Mouse (Mus musculus) right cerebral cortex, adult 2 months (tissue): ENCODE measurements at regions not wholly inside any gene's neighbourhood (a gene's known extent, or its start where the extent isn't known, plus 50 kb on each side); places are given as distances from the start of the nearest gene placed in this dataset.

Experiments
- DNase-seq, 2 experiments: peaks; one replicate each; pipeline ENCODE4 v3.0.0; 2021 to 2022; ENCODE audit warnings: low spot score in 2 of 2

DNA sequence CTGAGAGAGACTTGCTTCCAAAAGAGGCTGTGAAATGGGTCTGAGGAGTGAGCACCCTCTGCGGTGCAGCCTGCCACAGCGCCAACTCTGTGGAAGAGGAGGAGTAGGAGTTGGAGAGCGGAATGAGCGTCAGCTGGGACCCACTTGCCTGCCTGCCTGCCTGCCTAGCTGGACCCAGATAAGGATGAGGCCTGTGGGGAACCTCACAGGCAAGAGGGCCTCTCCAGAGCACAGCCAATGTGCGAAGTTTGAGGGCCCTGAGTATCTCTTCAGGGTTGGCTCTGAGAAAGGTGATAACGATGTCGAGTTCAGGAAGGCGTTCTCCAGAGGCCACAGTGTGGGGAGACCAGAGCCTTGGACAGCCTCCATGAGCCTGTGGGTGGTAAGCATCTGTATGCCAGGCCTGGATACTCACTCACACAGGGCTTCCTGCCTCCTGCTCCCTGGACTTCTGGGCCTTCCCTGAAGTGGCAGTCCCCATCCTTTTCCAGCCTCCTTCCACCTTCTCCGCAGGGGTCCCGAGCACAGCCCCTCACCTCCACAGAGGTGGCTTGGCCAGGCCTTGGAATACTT is 326.9 kb upstream of the Dio3 start:
- DNase-seq, result no peak

DNA sequence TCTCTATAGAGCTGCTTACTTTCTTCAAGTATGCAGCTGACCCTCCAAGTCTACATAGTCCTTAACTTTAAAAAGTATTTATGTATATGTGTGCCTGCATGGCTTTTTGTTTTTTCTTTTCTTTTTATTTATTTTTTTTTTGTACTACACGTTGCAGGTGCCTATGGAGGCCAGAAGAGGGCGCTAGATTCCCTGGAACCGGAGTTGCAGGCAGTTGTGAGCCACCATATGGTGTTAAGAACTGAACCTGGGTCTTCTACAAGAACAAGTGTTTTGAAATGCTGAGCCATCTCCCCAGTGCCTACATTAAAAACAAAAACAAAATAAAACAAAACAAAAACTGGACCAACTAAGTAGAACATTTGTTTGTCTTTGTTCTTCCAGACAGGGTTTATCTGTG is 325.9 kb upstream of the Dio3 start:
- DNase-seq, result no peak

DNA sequence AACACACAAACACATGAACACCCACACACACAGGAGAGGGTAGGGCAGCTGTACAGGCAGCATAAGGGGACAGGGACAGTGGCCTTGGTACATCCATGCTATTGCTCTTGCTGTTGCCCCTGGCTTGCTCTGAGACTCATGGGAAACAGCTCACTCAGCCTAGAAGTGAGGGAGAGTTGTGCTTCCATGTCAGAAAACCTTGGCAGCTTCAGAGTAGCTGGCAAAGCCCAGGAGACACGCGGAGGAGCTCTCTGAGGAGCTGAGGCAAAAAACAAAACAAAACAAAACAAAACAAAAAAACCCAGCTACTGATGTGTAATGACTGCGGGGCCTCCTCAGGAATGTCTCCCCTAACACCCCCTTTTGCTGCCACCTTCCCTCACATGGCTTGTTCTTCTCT is 321.6 kb upstream of the Dio3 start:
- DNase-seq, result no peak

DNA sequence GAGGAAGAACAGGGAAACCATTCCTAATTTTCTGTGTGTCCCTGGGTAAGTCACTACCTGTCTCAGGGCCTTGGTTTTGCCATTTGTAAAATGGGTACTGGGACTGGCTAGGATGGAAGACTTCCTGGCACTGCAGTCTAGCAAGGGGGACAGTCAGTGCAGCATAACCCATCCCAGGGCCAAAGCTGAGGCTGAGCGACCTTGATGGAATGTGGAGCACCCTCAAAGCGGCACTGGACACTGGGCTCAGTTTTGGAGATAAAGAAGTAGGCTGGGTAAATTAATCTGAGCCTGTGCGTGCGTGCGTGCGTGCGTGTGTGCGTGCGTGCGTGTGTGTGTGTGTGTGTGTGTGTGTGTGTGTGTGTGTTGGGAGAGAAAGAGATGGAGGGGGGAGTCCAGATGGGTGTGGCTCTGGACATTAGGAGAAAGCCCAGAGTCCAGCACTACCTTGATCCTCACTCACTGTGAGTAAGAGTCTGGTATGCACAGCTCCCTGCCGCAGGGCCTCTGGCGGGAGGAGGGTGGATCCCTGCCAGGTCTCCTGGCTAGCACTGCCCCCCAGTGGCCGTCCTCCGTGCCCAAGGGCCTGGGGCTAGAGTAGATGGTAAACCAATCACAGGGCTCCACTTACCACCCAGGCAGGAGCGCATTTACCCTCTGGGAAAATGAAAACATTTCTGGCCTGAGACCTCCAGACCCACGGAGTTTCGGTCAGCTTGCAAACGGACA is 320.3 kb upstream of the Dio3 start:
- peak; percentile 57 to 82 for DNase-seq

DNA sequence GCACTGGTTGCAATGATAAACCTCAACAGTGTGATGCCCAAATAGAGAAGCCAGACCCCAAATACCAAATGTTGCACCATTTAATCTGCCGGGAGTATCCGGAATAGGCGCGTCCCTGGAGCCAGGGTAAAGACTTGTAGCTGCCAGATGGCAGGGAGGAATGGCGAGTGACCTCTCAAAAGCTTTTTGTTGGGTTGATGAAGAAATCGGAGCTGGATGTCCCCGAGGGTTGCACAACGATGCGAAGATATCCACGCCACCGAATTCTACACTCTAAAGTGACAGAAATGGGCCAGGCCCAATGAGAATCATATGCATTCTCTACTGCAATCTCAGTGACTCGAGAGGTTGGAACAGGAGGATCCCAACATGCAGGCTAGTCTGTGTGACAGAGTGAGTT is 312.1 kb upstream of the Dio3 start:
- DNase-seq, result no peak

DNA sequence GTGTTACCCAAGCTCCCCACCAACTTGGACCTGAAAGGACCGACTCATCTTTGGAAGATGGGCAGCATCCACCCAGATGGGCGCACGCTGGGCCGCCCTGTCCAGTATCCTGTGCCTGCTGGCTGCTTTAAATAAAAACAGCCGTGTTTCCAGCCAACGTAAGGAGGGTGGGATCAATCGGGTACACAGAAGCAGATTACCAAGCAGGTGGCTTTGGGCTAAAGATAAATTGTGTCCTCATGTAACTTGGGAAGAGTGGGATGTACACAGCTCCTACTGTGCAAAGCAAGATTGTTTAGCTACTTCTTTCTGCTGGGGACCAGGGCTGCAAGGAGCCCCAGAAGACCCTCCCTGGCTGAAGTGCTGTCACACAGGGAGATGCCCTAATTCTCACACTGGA is 310.6 kb upstream of the Dio3 start:
- no peak for DNase-seq

DNA sequence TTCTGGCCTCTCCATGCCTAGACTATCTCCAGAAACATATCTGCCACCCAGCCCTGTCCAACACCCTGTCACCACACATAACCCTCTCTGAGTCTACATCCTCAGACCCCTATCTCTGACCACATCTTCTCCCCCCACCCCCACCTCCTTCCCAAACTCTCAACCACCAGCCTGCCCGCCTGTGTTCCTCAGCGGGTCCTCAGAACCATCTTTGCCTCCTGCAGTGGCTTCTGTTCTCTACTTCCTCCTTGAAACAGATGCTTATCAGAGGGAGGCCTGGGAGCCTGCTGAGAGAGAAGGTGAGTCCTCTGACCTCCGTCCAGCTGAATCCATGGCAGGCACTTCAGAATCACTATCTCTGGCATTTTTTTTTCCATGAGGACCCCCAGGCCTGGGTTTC is 307.4 kb upstream of the Dio3 start:
- DNase-seq, result no peak

DNA sequence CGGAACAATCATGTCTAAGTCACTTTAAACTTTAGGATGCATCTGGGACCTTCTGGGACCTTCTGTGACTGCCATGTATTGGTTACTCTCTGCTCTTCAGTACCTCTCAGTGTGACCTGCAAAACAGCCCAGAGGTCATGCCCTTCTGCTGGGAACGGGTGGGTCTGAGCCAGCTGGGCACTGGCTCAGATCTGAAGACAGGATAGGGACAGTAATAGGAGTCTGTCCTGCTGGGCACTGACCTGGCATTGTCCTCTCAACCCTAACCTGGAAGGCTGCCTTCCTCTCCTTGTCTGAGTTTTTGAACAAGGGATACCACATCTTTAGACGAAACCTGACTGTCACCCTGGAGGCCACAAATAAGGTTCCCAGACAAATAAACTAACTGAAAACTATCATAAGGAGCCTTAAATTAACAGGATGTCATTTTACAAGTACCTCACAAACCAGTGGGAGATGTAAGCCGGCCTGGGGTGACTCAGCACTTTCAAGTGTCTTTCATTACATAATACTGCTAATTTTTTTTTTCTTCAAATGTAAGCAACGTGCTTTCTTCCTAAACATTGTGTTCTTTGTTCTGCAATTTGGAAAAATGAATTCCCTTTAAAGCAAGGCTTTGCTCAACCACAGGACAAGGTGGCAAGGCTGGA is 306.4 kb upstream of the Dio3 start:
- DNase-seq, result peak; percentile 50 to 54

DNA sequence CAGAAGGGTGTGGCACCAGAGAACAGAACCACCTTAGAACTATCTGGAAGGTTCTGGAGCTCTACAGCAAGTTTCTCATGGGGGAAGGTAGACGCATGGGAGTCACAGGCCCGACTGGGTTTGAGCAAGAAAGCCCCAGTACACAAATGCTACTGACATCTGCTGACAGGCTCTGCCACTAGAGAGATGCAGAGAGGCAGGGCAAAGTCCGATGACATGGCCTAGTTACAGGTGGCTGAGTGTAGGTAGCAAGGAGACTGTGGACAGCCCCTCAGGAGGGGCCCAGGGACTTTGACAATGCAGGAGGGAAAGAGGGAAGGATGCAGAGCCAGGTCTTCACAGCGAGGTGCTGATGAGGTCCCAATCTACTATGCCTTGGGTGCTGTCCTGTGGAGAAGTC is 305.3 kb upstream of the Dio3 start:
- no peak for DNase-seq

DNA sequence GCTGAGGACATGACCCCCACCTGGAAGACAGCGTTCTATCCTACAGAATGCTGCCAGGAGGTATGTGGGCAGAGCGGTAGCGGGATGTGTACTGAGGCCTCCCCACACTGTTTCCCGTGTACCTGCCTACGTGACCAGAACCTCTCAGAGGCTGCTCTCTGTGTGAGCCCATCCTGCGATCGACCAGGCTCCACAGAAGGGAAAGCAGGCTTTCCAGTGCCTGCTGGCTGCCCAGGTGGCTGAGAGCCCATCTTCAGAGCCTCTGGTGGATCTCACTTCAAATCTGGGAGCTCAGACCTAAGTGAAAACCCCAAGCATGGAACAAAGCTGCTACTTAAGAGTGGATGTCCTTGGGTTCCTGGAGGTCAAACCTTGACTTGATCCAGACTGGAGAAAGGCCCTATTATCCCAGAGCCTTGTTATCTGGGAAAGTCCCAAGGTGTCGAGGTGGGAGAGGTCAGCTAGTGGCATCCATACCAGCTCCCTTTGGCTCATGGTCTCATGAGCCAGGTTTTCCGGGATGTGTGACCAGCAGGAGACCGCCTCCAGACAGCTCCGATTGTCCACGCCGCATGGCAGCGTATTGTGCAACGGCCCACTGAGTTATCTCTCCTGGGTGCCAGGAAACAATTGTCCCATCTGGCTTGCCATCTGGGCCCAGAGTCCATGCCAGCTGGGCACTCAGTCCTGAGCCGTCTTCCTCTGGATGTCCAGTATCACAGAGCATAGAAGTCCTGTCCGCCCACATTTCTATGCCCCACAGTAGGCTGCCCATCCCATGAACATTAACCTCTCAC is 303.5 kb upstream of the Dio3 start:
- DNase-seq, result peak; percentile 61 to 64

DNA sequence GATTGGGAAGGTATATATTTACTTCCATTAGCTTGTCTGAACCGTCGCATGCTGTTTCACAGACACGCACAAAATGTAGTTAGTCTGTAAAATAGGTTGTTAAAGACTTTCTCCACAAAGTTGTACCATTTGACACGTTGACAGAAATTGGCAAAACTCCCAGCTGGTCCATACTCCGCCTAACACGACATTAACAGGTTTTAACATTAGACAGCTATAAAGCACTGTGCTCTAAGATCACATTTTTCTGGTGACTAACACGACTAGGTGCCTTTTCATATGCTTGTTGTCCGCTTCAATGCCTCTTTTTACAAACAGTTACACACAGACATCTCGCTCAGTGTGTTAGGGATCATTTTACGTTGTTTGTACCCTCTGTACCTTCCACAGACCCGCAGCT is 294.2 kb upstream of the Dio3 start:
- DNase-seq, result no peak

DNA sequence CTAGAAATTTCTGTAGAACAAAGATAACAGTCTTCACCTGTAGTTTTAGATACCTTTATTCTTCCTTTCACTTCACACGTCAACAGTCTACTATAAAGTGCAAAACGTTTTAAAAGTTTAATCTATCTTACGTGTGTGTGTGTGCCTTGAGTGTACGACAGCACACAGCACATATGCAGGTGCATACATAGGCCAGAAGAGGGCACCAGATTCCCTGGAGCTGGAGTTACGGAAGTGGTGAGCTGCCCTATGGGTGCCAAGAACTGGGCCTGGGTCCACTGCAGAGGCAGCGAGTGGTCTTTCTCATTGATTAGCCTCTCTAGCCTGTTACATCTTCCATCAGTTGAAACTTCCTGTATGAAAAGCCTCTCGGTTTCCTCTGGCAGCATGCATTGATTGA is 285.5 kb upstream of the Dio3 start:
- DNase-seq, result no peak

DNA sequence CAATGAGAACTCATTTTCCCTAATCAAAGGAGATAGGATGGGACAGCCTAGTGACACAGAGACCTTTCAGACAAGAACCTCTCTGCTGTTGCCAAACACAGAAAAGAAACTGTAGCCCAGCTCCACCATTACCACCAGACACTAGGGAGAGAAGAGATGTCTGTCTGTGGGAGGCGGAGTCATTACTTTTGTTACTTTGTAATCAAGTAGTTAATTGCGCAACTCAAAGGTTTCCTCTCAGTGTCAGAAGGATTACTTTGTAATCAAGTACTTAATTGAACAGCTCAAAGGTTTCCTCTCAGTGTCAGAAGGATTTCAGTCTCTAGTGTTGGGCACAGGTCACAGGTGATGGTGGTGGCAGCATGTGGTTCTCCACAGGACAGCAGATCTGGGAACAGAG is 276.2 kb upstream of the Dio3 start:
- DNase-seq, result no peak

DNA sequence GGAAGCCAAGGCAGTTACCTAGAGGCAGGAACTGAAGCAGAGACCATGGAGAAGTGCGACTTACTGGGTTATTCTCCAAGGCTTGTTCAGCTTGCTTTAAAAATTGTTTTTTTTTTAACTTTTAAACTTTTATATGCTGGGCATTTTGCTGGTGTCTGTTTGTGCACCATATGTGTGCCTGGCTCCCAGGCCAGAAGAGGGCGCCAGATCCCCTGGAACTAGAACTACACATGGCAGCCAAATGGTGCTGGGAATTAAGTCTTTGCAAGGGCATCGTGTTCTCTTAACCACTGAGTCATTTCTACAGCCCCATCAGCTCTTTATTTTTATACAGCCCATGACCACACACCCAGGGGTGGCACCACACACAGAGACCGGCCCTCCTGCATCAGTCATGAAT is 269.7 kb upstream of the Dio3 start:
- DNase-seq, result no peak

DNA sequence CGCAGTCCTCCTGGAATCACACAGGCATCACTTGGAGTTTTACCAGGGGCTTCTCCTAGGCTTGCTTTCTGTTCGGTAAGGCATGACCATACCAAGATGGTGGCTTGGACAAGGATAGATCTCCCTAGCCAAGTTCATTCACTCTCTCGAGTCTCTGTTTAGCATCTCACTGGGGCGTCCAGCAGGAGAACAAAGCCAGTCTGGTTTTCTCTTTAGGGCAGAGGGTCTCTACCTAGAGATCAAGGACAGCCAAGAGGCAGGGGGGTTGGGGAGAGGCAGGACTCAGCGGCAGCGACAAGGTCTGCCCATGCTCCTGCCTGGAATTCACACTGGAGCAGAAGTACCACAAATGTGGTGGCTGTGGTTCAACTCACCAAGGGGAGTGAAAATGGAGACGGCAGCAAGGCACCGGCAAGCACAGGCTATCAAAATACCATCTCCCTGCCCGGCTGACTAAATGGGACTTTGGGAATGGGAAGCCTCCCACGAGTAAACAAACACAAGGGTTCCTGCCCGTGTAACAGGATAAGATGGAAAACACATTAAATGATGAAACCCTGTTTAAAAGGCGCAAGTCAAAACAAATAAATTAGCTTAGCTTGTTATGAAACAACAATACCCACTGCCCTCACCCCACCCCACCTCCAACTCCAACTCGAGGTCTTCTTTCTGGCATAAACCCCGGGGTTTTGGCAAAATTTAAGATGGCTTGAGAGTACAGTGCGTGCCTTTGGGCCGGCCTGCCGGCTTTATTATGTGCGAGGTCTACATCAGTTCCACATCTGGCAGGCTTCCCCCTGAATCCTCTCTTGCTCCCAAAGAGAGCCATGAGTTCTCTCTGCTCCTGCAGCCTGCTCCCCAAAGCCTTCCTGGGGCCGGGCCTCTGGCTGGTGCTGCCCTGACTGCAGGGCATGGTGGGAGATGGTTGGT is 258.1 kb upstream of the Dio3 start:
- no peak for DNase-seq

DNA sequence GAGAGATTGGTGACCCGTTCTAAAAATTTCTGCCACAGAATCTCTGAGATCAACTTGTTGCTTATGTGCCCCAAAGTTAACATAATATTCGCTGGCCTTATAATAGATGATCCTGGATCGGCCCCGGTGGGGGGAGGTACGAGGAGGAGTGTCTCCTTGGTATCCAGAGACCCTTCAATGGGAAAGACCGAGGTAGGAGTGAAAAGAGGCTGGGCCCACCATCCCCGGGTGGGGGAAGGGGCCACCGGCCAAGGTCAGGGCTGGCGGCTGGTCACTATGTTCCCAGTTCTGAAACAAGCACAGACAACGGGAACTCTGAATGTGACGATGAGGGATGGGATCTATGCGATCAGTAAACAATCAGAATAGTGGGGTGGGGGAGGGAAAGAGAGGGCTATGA is 257.2 kb upstream of the Dio3 start:
- DNase-seq, result no peak

DNA sequence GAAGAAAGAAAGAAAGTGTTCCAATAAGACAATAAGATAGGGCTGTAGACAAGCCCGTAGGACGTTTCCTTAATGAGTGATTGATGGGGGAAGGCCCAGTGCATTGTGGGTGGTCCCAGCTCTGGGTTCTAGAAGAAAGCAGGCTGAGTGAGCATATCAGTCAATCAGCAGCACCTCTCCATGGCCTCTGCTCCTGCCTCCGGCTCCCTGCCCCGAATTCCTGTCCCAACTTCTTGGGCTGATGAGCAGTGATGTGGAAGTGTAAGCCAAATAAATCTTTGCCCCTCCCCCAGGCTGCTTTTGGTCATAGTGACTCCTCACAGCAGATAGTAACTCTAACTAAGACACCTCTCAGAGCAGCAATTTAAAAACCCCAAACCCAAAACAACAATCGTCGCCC is 256.2 kb upstream of the Dio3 start:
- no peak for DNase-seq

DNA sequence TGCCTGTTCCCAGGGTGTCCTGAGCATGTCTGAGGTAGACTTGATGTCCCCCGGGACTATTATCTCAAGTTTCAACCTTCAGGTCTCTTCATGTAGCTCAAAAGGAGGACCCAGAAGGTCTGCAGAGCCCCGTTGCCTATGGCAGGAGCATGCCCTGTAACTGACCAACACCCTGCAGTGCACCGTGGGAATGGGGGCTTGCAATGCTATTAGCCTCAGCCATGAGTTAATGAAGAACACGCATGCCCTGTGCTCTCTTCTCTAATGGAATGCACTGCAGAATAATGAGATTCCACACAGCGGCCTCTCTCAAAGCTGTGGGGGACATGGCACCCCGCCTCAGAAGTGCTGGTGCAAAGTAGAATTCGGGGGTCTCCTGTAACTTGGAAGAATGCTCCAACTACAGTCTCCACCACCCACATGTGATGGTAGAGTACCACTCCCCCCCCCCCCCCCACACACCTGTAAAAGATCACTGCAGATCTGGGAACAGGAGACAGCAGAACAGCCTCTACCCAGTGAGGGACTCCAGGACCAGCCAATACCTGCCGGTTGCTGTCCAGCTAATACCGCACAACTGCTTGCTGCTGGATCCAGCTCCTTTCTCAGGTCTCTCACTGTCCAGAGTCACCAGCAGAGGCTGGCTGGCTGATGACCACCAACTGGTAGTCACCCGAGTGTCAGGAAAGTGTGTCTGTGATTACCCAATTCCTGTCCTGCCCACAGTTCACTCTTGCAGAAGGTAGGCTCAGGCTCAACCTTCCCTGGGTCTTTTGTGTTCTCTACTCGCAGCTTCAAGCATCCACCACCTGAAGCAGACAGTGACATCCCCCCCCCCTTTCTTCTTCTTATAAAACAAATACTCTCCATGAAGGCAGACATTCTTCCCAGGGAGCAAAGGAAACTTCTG is 255.4 kb upstream of the Dio3 start:
- DNase-seq, result no peak

DNA sequence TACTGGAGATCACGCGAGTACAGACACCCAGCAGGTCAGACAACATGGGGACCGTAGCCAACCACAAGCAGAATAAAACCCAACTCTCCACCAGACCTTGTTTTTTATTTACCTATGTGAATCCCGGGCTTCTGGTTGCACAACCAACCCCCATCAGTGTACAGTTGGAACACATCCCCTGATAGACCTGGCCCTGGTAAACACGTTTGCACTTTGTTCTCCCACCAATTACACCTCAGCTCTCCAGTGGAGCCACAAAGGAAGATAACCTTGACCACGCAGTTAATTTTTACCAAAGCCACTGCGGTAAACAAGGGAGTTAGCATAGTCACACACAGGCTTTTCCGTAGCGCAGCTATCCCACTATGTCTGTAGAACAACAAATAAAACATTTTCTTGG is 254.6 kb upstream of the Dio3 start:
- DNase-seq, result no peak

DNA sequence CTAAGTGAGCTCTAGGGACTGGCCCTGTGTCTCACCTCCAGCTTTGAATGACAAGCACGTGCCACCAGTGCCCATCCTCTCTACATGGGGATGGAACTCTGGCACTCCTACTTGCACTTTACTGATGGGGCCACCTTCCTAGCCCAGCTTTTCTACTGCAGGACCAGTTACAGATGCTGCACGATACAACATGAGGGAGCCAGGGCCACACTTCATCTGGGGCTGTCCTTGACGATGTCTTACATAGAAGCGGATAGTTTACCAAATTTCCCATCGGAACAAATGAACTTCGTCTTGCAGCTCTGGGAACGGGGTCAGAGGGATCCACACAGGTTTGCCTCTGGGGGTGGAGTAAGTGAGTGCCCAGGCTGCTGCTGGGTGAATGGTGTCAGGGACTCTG is 253.7 kb upstream of the Dio3 start:
- no peak for DNase-seq
